Mouse (Mus musculus) subcutaneous adipose tissue, adult 2 months (tissue): ENCODE measurements around the gene Myadm. TPM values are rescaled to one million over a fixed set of nuclear protein-coding genes. Genes with fewer than 3 reads are reported as not detected.

Experiments used
- polyA plus RNA-seq: library from polyadenylated mRNA; depleted of rRNA; stranded (reverse); fragments of >200 nt; gene quantifications from 2 replicates; pipeline ENCODE4 v1.2.3, GENCODE M21; 2012; ENCODE audit warnings: low replicate concordance; rRNA removed

Gene Myadm
- 514 and 603 TPM in 2 replicates for polyA plus RNA-seq

DNA sequence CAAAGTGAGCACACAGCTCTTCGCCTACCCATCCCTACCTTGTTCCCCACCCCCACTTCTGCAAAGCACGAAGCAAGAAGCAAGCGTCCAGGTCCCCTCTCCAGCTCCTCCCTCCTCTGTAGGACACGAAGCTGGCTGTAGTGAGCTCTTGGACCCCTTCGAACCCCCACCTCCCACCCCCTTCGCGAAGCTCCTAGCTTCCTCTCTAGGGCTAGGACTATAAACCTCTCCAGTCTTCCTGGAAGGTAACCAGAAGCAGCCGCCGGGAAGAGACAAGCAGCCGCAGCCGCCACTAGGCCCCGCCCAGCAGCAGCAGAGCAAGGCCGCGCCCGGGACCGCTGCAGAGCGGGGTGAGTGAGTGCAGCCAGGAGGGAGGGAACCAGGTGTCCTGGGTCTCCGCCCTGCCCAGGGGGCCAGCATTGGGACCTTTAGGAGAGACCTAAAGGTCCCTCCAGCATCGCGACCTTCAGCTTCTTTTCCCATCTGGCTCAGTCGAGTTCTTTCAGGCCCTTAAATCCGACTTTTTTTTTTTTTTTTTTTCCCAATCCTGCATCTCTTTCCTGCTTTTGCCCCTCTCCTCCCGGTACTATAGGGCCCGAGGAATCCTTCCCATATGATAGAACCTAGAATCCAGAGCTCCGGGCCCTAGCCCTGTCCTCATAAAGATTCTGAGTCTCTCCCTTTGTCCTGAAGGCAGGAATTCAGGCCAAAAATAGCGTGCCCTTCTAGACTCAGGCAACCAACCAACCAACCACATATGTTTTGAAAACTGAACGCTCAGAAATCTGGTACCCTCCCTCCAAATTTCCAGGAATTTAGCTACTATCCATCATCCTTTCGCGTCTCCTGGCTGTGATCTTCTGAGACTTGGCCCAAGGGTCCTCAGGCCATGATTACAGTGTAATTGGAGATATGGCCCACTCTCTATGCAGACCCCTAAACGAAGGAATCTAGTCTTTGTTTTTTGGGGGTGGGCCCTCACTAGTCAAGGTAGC, at the start of gene Myadm, which contains the start of gene Prkcg:
TSS of gene Myadm (plus strand) at position 105 of the 995 bp plus-strand sequence.
TSS of gene Prkcg (plus strand) at position 204 of the 995 bp plus-strand sequence.

DNA sequence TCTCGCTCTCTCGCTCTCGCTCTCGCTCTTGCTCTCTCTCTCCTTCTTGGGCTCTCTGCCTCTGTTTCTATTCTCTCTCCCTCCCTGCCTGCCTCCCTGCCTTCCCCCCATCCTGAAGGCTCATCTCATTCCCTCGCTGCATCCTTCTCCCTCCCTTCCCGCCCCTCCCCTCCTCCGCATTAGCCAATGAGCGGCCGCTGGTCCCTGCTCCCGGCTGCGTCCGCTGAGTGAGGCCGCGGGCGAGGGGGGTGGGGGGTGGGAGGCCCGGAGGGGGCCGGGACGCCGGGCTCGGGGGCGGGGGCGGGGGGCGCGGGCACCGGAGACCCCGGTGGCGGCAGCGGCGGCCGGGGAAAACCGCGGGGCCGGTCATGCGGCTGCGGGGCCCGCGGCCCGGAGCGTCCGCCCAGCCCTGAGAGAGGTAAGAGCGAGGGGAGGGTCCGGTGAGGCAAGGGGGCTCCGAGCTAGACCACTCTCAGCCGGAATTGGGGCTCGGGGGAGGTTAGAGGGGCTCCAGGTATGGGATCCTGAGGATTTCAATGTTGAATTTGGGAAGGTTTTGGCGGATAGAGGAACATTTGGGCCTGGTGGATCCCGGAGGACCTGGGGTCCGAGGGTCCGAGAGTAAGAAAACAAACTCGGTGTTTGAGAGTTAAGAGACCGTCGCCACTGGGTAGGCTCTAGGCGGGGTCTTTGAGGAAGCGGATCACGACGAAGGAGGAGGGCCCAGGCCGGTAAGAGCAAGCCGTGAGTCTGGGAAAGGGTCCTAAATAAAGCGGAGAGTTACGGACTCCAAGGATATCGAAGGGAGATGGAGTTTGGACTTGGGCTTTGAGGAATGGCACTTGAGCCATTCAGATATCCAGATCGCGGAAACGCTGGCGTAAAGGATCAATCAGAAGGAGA, 44.0 kb downstream of the Myadm start, which contains the start of gene Cacng7:
TSS of gene Cacng7 (plus strand) at position 337 of the 903 bp plus-strand sequence.

Other genes with a start within 250 kb of the Myadm start
- gene AU018091, start 119.9 kb upstream of the Myadm start, polyA plus RNA-seq: not detected in 2 replicates
- 0.03 and 0.28 TPM in 2 replicates for gene Nlrp12, start 39.3 kb upstream of the Myadm start, polyA plus RNA-seq
- gene Prkcg, start 99 bp downstream of the Myadm start, polyA plus RNA-seq: 4.6 and 13.7 TPM in 2 replicates
- 25.1 and 49.0 TPM in 2 replicates for gene Cacng7, start 43.9 kb downstream of the Myadm start, polyA plus RNA-seq
- 0.31 TPM in 1 of 2 replicates, not detected in the other for gene Cacng8, start 101.6 kb downstream of the Myadm start, polyA plus RNA-seq
- not detected in 2 replicates for gene Cacng6, start 135.1 kb downstream of the Myadm start, polyA plus RNA-seq
- gene Tarm1, start 213.5 kb downstream of the Myadm start, polyA plus RNA-seq: 0.15 and 0.20 TPM in 2 replicates